Mouse (Mus musculus) layer of hippocampus, adult 9-10 months (tissue): ENCODE measurements around the gene Abtb1.

Experiments used
- DNase-seq: peaks from one replicate; pipeline ENCODE4 v3.0.0; 2022; ENCODE audit warnings: low spot score

Abtb1 gene

GRCm38 (mm10) chr6:88854509-88854908 lies 12.7 kb upstream of the Abtb1 start:
- DNase-seq, result no peak

GRCm38 (mm10) chr6:88850034-88850433 lies 8.2 kb upstream of the Abtb1 start:
- no peak for DNase-seq

- DNase-seq, result no peak
Measured at GRCm38 (mm10) chr6:88849270-88849669, 7.5 kb upstream of the Abtb1 start.

- no peak for DNase-seq
Measured at GRCm38 (mm10) chr6:88847571-88847970, 5.8 kb upstream of the Abtb1 start.

- no peak for DNase-seq
Measured at GRCm38 (mm10) chr6:88844901-88845565, 3.2 kb upstream of the Abtb1 start.

- DNase-seq, result no peak
Measured at GRCm38 (mm10) chr6:88843781-88844725, 2.3 kb upstream of the Abtb1 start.

- no peak for DNase-seq
Measured at GRCm38 (mm10) chr6:88843241-88843640, 1.5 kb upstream of the Abtb1 start.

GRCm38 (mm10) chr6:88842731-88843151 lies 957 bp upstream of the Abtb1 start:
- DNase-seq, result no peak

GRCm38 (mm10) chr6:88841514-88841780 lies 337 bp downstream of the Abtb1 start:
- DNase-seq, result no peak

- DNase-seq, result no peak
Measured at GRCm38 (mm10) chr6:88840791-88841513, 832 bp downstream of the Abtb1 start.

- DNase-seq, result no peak
Measured at GRCm38 (mm10) chr6:88840211-88840610, 1.6 kb downstream of the Abtb1 start.

GRCm38 (mm10) chr6:88839135-88839970 lies 2.4 kb downstream of the Abtb1 start:
- no peak for DNase-seq

- no peak for DNase-seq
Measured at GRCm38 (mm10) chr6:88838613-88839012, 3.2 kb downstream of the Abtb1 start.

GRCm38 (mm10) chr6:88837999-88838398 lies 3.8 kb downstream of the Abtb1 start:
- no peak for DNase-seq

- DNase-seq, result no peak
Measured at GRCm38 (mm10) chr6:88836178-88836819, 5.5 kb downstream of the Abtb1 start.

- DNase-seq, result no peak
Measured at GRCm38 (mm10) chr6:88835047-88835446, 6.7 kb downstream of the Abtb1 start.

- no peak for DNase-seq
Measured at GRCm38 (mm10) chr6:88833340-88834140, 8.2 kb downstream of the Abtb1 start.

- no peak for DNase-seq
Measured at GRCm38 (mm10) chr6:88832663-88833062, 9.1 kb downstream of the Abtb1 start.

- DNase-seq, result no peak
Measured at GRCm38 (mm10) chr6:88831456-88831855, 10.3 kb downstream of the Abtb1 start.

- DNase-seq, result no peak
Measured at GRCm38 (mm10) chr6:88830112-88830702, 11.6 kb downstream of the Abtb1 start.
